Mouse (Mus musculus): ENCODE measurements at regions not wholly inside any gene's neighbourhood (a gene's known extent, or its start where the extent isn't known, plus 50 kb on each side); places are given as distances from the start of the nearest gene placed in this dataset.

DNA sequence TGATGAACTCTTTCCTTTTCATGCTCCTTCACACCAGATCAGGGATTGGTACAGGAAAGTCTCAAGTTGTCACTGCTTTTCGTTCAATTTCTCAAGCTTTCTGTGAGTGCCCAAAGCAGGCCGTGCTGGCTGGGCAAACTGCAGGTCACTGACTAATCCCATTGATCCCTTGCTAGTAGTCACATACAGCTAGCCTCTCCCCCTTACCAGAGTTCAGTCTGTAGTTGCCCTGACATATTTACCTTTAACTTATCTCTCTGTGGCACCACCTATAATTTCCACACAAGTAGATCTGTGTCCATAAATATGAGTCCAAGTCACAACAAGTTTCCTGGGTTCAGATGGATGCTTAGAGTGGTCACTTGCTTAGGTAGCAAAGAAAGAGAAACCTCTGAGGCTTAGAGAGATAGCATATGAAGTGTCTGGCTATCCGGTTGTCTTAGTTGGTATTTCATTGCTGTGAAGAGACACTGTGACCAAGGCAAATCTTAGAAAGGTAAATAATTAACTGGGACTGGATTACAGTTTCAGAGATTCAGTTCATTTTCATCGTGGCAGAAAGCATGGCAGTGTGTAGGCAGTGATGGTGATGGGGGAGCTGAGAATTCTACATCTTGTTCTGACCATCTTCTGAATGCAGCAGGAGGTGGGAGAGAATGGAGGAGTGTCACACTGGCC, 362.8 kb upstream of the Pcsk5 start:
- no peak for DNase-seq (ENCODE audit: low spot score)

DNA sequence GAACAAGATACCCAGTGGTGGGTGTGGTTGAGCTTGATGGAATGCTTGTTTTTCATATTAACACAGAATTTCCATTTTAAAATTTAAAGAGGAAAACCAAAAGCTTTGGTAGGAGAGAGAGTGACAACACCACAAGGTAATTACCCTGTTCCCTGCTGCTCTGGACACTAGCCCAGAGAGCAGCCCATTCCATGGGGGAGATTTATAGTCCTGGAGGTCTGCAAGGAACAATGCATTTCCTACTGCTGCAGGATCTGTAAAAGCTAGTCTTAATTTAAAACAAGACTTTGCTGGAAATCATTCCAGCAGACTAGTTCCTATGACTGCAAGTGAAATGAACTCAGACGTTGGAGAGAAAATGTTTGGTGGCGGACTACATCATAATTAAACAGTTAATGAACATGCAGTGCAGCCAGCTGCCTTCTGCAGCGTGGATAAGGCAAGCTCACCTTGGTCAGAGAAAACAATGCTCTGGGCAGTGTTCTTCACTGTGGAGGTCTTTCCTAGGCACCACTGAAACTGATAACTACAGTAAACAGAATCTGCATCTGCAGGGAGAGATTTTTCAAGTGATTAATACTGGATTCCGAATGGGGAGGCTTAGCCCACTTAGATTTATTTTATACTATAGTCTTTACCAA, 351.8 kb upstream of the Pcsk5 start:
- DNase-seq (ENCODE audit: low spot score), result no peak

DNA sequence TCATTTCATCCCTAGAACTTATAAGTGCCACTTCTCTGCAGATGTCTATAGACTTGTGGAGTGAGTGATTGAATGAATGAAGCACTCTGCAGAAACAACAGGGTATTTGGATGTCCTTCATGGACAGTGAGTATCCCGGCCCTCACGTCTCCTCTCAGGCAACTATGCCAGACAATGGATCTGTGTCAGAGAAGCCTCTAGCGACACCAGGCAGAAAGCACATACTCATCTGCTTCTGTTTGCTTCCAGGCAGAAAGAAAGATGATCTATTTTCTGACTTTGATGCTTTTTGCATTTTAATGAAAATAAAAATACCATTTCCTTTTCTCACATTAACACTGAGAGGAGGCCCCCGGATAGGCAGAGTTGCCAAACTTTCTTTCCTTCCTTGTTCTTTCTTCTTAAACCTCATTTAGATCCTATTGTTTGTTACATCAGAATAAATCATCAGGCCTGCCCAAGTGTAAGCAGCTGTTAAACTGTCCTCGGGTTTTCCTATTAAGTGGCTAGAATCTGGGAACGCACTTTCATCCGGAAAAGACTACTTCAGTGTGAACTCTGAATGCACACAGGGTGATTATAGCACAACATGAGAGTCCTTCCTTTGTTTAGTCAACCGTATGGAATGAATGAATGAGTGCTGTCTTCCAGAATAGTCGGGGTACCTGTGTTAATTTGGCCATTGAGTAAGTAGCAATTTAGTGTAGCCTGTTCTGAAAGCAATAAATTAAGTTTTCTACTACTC, 350.9 kb upstream of the Pcsk5 start:
- DNase-seq (ENCODE audit: low spot score), result no peak

- DNase-seq (ENCODE audit: low spot score), result no peak
These were observed 348.5 kb upstream of the Pcsk5 start for GRCm38 (mm10) chr19:18185767-18186554.

GRCm38 (mm10) chr19:18185211-18185610, 347.8 kb upstream of the Pcsk5 start:
- DNase-seq (ENCODE audit: low spot score), result no peak

GRCm38 (mm10) chr19:18176200-18176599, 338.8 kb upstream of the Pcsk5 start:
- no peak for DNase-seq (ENCODE audit: low spot score)

DNA sequence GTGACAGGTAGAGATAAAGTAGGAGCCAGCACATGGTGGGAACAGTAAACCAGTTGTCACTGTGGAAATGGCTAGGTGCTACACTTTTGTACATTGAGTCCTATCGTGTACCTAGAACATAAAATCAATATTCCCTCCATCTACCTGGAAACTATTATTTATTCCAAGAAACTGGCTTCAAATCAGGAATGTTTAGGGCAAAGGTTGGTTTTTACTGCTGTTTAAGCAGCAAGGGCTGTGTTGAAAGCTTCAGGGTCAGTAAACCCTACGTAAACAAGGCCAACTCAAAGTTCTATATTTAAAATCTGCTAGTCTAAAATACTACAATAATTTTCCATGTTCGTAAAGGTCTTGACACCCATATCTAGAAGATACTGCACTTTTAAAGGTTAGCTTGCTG, 309.1 kb upstream of the Pcsk5 start:
- DNase-seq (ENCODE audit: low spot score), result no peak

GRCm38 (mm10) chr19:18130936-18131335, 293.5 kb upstream of the Pcsk5 start:
- no peak for DNase-seq (ENCODE audit: low spot score)

DNA sequence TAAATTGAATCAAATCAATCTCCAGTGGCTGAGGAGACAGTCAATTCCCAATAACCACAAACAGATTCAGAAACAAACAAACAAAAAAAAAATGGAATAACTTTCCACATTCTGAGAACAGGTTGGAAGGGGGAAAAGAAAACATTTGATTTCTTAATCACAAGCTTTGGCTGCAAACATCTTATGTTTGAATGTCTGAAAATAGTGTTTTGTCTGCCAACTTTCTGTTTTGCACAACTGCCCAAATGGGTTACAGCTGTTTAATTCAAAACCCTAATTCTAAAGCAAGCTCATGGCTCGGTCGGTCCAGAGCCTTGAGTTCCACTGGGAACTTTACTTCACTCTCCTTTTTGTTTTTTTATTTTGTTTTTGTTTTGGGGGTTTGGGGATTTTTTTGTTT, 291.4 kb upstream of the Pcsk5 start:
- DNase-seq (ENCODE audit: low spot score), result peak; percentile 34

GRCm38 (mm10) chr19:18106236-18106635, 268.8 kb upstream of the Pcsk5 start:
- no peak for DNase-seq (ENCODE audit: low spot score)

DNA sequence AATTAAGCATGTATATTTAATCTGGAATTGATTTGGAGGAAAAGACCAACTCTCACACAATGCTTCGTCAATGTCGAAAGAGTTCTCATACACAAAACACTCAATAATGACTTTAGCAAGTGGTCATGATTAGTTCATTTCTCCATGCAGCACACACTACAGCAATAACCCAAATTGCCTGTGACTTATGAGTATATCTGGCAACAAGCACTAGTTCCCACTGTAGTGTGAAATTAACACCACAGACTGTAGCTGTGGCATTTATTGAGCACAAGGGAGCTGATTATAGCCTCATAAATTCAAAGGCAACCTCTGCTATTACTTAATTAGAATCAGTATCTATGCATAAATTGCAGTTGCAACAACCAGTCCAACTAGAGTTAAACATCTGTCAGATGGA, 267.2 kb upstream of the Pcsk5 start:
- DNase-seq (ENCODE audit: low spot score), result no peak

GRCm38 (mm10) chr19:18101423-18102341, 264.2 kb upstream of the Pcsk5 start:
- no peak for DNase-seq (ENCODE audit: low spot score)

DNA sequence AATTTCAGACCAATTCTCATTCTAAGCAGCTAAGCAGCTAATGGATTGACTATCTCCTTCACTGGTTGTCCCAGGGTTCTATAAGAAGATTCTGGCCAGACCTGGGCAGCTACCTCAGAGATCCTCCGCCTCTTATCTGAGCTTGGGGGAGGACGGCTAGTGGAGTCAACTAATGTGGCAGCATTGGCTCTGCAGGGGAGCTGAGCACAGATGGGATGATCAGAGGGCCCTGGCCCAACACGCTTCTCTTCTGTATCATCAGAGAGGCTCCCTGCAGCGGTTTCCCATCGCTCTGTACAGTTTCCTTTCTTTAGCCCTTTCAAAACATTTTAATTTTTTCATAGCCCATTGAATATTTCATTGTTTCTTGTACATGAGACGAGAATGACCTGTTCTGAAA, 245.9 kb upstream of the Pcsk5 start:
- DNase-seq (ENCODE audit: low spot score), result no peak

DNA sequence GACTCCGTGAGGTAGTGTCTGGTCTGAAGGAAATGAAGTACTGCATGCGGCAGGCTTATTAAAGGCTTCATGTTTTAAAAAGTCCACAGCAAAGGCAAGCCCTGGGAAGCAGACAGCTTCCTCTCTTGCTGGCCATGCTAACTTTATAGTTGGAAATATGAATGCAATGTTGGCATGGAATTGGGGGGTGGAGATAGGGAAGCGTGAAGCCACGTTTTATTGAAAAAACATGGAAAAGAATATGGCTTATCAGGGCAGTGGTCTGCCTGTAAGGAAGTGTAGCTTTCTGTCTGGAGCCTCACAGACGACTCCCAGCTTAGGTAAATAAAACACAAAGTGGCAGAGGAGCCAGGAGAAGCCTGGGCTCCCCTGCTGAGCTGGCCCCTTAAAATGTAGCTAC, 231.5 kb upstream of the Pcsk5 start:
- no peak for DNase-seq (ENCODE audit: low spot score)

DNA sequence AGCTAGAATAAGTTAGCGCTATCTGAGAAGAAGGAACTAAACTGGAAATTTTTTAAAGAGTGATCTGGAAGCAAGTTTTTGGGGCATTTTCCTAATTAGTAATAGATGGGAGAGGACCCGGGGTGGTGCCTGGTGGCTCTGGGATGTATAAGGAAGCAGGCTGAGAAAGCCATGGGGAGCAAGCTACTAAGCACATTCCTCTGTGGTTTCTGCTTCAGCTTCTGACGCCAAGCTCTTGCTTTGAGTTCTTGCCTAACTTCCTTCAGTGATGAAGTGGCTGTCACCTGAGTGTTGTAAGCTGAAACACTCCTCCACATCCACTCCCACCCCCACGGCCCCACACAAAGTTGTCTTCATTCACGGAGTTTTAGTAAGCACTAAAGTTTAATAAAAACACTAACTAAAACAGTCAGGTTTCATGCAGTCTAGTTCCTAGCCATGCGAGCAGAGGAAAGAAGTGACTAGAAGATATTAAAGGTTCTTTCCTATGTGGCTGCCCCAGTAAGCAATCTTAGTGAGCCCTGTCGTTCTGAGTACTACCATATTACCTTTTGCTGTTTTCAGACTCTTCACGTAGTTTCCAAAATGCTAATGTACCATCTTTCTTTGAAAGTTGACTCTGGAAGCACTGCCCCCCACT, 230.5 kb upstream of the Pcsk5 start:
- no peak for DNase-seq (ENCODE audit: low spot score)

DNA sequence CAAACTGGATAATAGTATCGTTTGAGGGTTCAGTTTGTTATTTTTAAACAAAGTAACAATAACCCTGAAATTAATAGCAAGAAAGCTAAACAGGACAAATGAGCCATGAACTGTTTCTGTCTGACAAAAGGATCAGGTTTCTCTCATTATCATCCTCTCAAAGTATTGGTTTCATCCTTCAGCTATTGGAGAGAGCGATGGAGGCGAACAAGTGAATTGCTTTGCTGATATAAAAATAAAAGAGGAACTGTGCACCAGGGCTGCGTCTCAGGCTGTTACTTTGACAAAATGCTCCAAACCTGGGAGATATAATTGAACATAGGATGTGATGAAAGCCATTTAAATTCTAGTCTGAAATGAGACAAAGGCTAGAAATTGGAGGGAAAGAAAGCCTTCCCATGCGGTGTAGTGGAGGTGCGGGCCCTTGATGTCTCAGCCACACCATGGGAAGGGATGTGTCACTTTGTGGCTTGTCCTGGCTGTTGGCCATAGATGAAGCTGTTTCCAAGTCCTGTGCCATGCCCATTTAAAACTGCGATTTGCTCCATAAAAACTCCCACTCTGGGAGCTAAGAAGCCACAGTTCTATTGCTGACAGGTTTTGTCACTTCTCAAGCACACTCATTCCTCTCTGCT, 219.9 kb upstream of the Pcsk5 start:
- no peak for DNase-seq (ENCODE audit: low spot score)

GRCm38 (mm10) chr19:18056414-18057254, 219.2 kb upstream of the Pcsk5 start:
- DNase-seq (ENCODE audit: low spot score), result no peak

GRCm38 (mm10) chr19:18050353-18050752, 212.9 kb upstream of the Pcsk5 start:
- DNase-seq (ENCODE audit: low spot score), result no peak

- no peak for DNase-seq (ENCODE audit: low spot score)
These were observed 196.8 kb upstream of the Pcsk5 start for GRCm38 (mm10) chr19:18034225-18034624.
